Mouse (Mus musculus): ENCODE data around the gene Sdccag8. TPM values are rescaled to one million over a fixed set of nuclear protein-coding genes. Genes with fewer than 3 reads are reported as not detected.

Sdccag8 gene
- total and polyA plus RNA-seq, 2 experiments: 2.3 to 9.5 TPM

DNA sequence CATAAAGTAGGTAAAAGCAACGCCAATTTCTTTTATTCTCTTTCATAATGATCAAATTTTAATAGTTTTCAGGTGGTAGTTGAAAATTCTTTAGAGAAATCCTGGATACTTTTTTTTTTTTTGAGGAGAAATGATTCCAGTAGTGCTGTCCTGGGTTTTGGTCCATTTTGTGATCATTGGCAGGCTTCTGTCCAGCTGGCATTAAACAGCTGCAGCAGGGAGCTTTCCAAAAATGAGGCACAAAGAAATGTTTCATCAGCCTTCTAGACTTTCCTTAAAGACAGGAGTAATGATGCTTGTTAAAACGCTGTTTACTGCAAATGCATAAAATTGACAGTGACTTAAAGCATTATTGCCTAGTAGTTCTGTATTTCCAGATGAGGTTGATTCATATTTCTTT lies 34.9 kb downstream of the Sdccag8 start:
- Histone ChIP-seq H3K36me3 (ENCODE audit: control insufficient read depth, insufficient read depth, low read length) (peaks cover 19% of the 10 kb centered on the region), H3K79me2 (ENCODE audit: control insufficient read depth, insufficient read depth, low read length) (no peaks in the 10 kb centered on the region), H3K4me3 (ENCODE audit: insufficient read depth, low read depth, low read length) (no peak overlapping the region), H3K27me3 (ENCODE audit: control insufficient read depth, insufficient read depth, low read length) (no peaks in the 10 kb centered on the region), H3K9ac (ENCODE audit: low read depth, low read length) (no peak overlapping the region), H3K4me1 (ENCODE audit: control insufficient read depth, insufficient read depth, low read length) (no peaks in the 10 kb centered on the region), H3K27ac (replicated peaks; ENCODE audit: insufficient read depth, low read depth, low read length) (no peak overlapping the region)
- DNase-seq (ENCODE audit: extremely low read depth, low read depth, low spot score): no peak
- WGBS: 93% methylated on average over 2 of the region's 2 CpGs
- TF ChIP-seq CTCF (IDR thresholded peaks at IDR 0.05; ENCODE audit: low read depth, low read length) (no peak), POLR2A (IDR thresholded peaks at IDR 0.05; ENCODE audit: extremely low read depth, insufficient read depth, low read length) (no peak)

DNA sequence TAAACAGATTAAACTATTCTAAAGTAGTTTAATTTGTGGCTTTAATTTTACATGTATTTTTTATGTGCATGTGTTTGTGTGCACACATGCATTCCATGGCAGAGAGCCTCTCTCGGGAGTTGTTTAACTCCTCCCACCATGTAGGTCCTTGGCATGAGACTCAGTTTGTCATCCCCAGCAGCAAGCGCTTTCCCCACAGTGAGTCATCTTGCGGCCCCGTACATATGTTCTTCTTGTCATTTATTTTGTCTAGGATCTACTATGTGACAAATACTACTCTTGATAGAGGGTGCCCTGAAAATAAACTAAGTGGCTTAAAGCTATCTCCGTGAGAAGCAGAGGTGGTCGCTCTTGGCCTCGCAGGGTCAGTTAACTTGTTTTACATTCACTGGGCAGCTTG lies 36.9 kb downstream of the Sdccag8 start:
- Histone ChIP-seq H3K79me2 (ENCODE audit: control insufficient read depth, insufficient read depth, low read length) (no peaks in the 10 kb centered on the region), H3K4me1 (ENCODE audit: control insufficient read depth, insufficient read depth, low read length) (no peaks in the 10 kb centered on the region), H3K27me3 (ENCODE audit: control insufficient read depth, insufficient read depth, low read length) (no peaks in the 10 kb centered on the region), H3K36me3 (ENCODE audit: control insufficient read depth, insufficient read depth, low read length) (peaks cover 7% of the 10 kb centered on the region), H3K27ac (replicated peaks; ENCODE audit: insufficient read depth, low read depth, low read length) (no peak overlapping the region), H3K4me3 (ENCODE audit: insufficient read depth, low read depth, low read length) (no peak overlapping the region), H3K9ac (ENCODE audit: low read depth, low read length) (no peak overlapping the region)
- TF ChIP-seq POLR2A (IDR thresholded peaks at IDR 0.05; ENCODE audit: extremely low read depth, insufficient read depth, low read length) (no peak), CTCF (IDR thresholded peaks at IDR 0.05; ENCODE audit: low read depth, low read length) (no peak)
- no peak for DNase-seq (ENCODE audit: extremely low read depth, low read depth, low spot score)
- 95% methylated on average over 7 of the region's 7 CpGs for WGBS

DNA sequence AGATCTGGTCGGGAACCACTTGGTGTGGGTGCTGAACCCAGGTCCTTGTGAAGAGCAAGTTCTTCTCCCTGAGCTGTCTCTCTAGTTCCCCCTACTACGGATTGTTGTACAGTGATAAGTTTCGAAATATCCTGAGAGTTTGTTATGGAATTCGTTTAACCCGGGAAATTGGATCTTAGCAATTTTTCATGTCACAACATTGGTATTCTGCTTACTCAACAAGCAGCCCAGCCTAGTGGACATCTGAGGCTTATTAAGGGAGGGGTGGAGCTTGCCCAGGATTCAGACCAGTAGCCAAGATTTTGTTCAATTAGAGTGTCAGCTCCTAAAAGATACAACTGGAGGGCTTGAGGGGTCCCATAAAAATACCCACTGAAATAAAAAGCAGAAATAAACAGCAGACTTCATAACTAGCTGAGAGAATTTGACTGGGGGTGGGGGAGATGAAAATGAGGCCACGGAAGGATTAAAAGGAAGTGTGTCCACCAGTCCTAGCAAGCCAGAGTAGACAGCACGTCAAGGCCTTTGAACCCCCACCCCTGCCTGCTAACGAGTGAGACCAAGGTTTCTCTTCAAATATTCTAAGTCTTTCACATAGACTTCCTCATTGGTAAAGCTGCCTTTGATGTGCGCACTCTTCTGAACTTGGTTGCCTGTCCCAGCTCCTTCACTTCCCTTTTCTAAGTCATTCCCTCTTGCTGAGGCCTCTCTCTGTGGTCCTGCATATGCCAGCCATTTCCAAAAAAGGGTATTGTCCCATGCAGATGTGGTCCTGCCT lies 38.5 kb downstream of the Sdccag8 start:
- peaks cover 3% of the 10 kb centered on the region; the same call in 1 of the 2 replicates for H3K36me3 ChIP-seq (ENCODE audit: control insufficient read depth, insufficient read depth, low read length)
- no peak overlapping the region for H3K4me3 ChIP-seq (ENCODE audit: insufficient read depth, low read depth, low read length)
- no peak for DNase-seq (ENCODE audit: extremely low read depth, low read depth, low spot score)
- no peaks in the 10 kb centered on the region for H3K79me2 ChIP-seq (ENCODE audit: control insufficient read depth, insufficient read depth, low read length)
- H3K27me3 ChIP-seq (ENCODE audit: control insufficient read depth, insufficient read depth, low read length): no peaks in the 10 kb centered on the region
- WGBS: 88% methylated on average over 9 of the region's 9 CpGs
- no peak overlapping the region for H3K27ac ChIP-seq (replicated peaks; ENCODE audit: insufficient read depth, low read depth, low read length)
- no peak overlapping the region for H3K9ac ChIP-seq (ENCODE audit: low read depth, low read length)
- no peak for TF ChIP-seq CTCF (IDR thresholded peaks at IDR 0.05; ENCODE audit: low read depth, low read length)
- no peak for TF ChIP-seq POLR2A (IDR thresholded peaks at IDR 0.05; ENCODE audit: extremely low read depth, insufficient read depth, low read length)
- H3K4me1 ChIP-seq (ENCODE audit: control insufficient read depth, insufficient read depth, low read length): no peaks in the 10 kb centered on the region

DNA sequence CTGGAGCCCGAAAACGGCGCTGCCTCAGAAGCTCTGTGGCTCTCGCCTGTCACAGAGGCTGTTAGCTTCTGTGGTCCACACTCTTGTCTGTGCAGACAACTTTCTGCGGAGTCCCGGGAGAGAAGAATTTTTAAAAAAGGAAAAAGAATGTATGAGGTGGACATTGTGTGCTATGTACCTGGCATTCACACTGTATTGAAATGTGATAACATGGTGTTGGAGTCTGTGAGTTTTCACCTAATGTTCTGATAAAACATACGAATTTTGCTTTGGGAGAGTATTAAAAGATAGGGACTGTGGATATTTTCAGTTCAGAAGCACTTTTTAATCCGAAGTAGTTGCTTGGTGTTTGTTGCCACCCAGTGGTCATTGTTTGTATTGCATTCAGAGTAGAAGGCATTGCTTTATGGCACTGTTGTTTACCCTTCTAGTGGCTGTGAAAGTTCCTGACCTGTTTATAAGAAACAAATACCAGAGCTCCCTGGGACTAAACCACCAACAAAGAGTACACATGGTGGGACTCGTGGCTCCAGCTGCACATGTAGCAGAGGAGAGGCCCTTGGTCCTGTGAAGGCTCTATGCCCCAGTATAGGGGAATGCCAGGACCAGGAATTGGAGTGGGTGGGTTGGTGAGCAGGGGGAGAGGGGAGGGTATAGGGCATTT lies 47.7 kb downstream of the Sdccag8 start:
- TF ChIP-seq CTCF (IDR thresholded peaks at IDR 0.05; ENCODE audit: low read depth, low read length) (peak; percentile 29; the same call in 1 of the 2 replicates), POLR2A (IDR thresholded peaks at IDR 0.05; ENCODE audit: extremely low read depth, insufficient read depth, low read length) (no peak)
- H3K27me3 ChIP-seq (ENCODE audit: control insufficient read depth, insufficient read depth, low read length): no peaks in the 10 kb centered on the region
- H3K9ac ChIP-seq (ENCODE audit: low read depth, low read length): no peak overlapping the region
- 61% methylated on average over 9 of the region's 9 CpGs for WGBS
- no peaks in the 10 kb centered on the region for H3K4me1 ChIP-seq (ENCODE audit: control insufficient read depth, insufficient read depth, low read length)
- peak; percentile 60 for DNase-seq (ENCODE audit: extremely low read depth, low read depth, low spot score)
- 0 out of 2 replicates have a peak, but pooled peaks cover 1% of the 10 kb centered on the region for H3K36me3 ChIP-seq (ENCODE audit: control insufficient read depth, insufficient read depth, low read length)
- H3K27ac ChIP-seq (replicated peaks; ENCODE audit: insufficient read depth, low read depth, low read length): no peak overlapping the region
- H3K79me2 ChIP-seq (ENCODE audit: control insufficient read depth, insufficient read depth, low read length): no peaks in the 10 kb centered on the region
- no peak overlapping the region for H3K4me3 ChIP-seq (ENCODE audit: insufficient read depth, low read depth, low read length)

DNA sequence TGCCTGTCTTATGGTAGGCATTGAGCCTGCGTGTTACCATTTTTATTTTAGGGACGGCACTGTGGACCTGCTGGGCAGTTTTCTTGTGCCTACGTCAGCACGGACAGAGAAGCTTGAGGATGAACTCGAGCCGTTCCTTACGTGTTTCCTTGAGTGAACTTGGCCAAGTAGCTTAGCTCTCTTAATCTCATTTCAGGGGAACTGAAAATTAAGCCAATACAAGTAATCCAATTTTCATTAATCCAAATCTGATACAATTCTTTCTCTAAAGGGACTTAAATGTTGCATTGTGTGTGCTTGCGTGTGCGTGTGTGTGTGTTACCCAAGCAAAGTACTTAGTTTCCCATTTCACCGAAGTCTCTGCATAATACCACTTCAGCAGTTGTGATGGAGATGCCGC lies 56.0 kb downstream of the Sdccag8 start:
- WGBS: 96% methylated on average over 11 of the region's 11 CpGs
- Histone ChIP-seq H3K79me2 (ENCODE audit: control insufficient read depth, insufficient read depth, low read length) (no peaks in the 10 kb centered on the region), H3K4me3 (ENCODE audit: insufficient read depth, low read depth, low read length) (no peak overlapping the region), H3K4me1 (ENCODE audit: control insufficient read depth, insufficient read depth, low read length) (peaks cover 7% of the 10 kb centered on the region; the same call in 1 of the 2 replicates), H3K9ac (ENCODE audit: low read depth, low read length) (no peak overlapping the region), H3K27me3 (ENCODE audit: control insufficient read depth, insufficient read depth, low read length) (no peaks in the 10 kb centered on the region), H3K27ac (replicated peaks; ENCODE audit: insufficient read depth, low read depth, low read length) (no peak overlapping the region), H3K36me3 (ENCODE audit: control insufficient read depth, insufficient read depth, low read length) (peaks cover 11% of the 10 kb centered on the region; the same call in 1 of the 2 replicates)
- TF ChIP-seq CTCF (IDR thresholded peaks at IDR 0.05; ENCODE audit: low read depth, low read length) (no peak), POLR2A (IDR thresholded peaks at IDR 0.05; ENCODE audit: extremely low read depth, insufficient read depth, low read length) (no peak)
- no peak for DNase-seq (ENCODE audit: extremely low read depth, low read depth, low spot score)

Data from liver, adult 2 months (tissue).